Mouse (Mus musculus) kidney, adult 2 months (tissue): ENCODE measurements at regions not wholly inside any gene's neighbourhood (a gene's known extent, or its start where the extent isn't known, plus 50 kb on each side); places are given as distances from the start of the nearest gene placed in this dataset.

ENCODE experiments used
- CTCF ChIP-seq: fragments of 200-500 bp; conservative IDR thresholded peaks from 2 replicates; pipeline ENCODE4 v1.5.1; 2011; ENCODE audit warnings: low read depth, mild to moderate bottlenecking, control low read depth, low read length, moderate library complexity, mixed read lengths; ENCODE audit not compliant: insufficient read depth, insufficient read length
- POLR2A ChIP-seq: fragments of 200-500 bp; IDR thresholded peaks from one replicate; pipeline ENCODE4 v1.6.1; 2011; ENCODE audit warnings: low read depth, low read length, control low read depth

GRCm38 (mm10) chr1:22206935-22207334, 245.2 kb upstream of the Kcnq5 start:
- TF ChIP-seq CTCF (no peak), POLR2A (no peak)
